Mouse (Mus musculus): ENCODE data around the gene Naglu.
"Not testable (repeated sequence)": the region's sequence is repeated elsewhere in the genome, so short reads cannot be mapped to it uniquely, and the experiment has no call there.

The Naglu gene

DNA sequence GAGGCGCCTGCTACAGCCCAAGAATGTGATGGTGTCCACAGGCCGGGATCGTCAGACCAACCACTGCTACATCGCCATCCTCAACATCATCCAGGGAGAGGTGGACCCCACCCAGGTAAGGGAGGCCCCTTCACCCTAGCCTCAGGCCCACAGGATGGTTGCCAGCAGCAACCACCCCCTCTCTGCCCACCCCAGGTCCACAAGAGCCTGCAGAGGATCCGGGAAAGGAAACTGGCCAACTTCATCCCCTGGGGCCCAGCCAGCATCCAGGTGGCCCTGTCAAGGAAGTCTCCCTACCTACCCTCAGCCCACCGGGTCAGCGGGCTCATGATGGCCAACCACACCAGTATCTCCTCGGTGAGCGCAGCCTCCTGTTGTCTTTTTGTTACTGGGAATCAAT lies 55.2 kb downstream of the Naglu start:
- DNase-seq (ENCODE audit: low spot score), result not testable (repeated sequence)

DNA sequence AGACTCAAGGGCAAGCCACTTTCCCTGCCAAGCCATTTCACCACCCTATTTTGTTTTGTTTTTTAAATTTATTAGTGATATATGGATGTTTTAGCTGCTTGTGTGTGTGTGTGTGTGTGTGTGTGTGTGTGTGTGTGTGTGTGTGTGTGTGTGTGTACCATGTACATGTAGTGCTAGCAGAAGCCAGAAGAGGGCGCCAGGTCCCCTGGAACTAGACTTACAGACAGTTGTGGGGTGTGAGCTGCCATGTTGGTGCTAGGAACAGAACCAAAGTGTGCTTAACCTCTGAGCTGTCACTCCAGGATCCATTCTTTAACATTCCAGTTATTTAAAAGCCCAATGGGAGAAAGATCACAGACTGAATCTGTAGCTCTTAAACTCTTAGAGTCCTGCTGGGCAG lies 57.3 kb downstream of the Naglu start:
- DNase-seq (ENCODE audit: low spot score), result peak; percentile 68
